Mouse (Mus musculus): ENCODE results near the gene Gas7. TPM values are rescaled to one million over a fixed set of nuclear protein-coding genes. Genes with fewer than 3 reads are reported as not detected.

Gas7 gene
- polyA plus RNA-seq, 1 experiment = 2.1 TPM

DNA sequence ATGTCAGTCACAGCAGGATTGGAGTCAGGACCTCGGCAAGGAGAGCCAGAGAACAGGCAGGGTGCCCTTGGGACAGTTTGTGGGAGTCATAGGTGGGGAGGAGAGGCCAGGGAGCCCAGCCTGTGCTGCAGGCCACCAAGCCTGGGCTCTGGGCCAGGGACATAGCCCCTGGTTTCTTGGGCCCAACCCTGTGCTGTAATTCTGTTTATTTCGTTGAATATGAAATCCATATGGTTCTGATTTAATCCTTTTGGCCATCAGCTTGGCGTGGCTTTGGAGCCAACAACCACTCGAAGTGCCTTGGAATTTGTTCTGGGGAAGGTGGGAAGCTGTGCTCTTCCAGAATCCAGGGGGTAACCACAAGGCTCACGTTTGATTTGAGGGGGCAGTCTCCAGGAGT lies 113.6 kb downstream of the Gas7 start:
- peaks cover 6% of the 10 kb centered on the region; the same call in 1 of the 2 replicates for H3K4me1 ChIP-seq (ENCODE audit: control insufficient read depth, insufficient read depth, insufficient read length, low read length)
- H3K4me3 ChIP-seq (ENCODE audit: low read depth, low read length) = no peak overlapping the region
- H3K27ac ChIP-seq (ENCODE audit: insufficient read depth, low read depth, low read length) = no peak overlapping the region
- TF ChIP-seq POLR2A (IDR thresholded peaks at IDR 0.05; ENCODE audit: low read depth, low read length) = no peak
- TF ChIP-seq CTCF (IDR thresholded peaks at IDR 0.05; ENCODE audit: extremely low read depth, insufficient read length, insufficient replicate concordance, low read depth, low read length) = no peak
- WGBS = 74% methylated on average over 5 of the region's 5 CpGs
- no peaks in the 10 kb centered on the region for H3K36me3 ChIP-seq (ENCODE audit: control insufficient read depth, insufficient read depth, low read length)
- H3K27me3 ChIP-seq (ENCODE audit: control insufficient read depth, insufficient read depth, low read length) = no peaks in the 10 kb centered on the region

- Histone ChIP-seq H3K4me3 (ENCODE audit: low read depth, low read length) (no peak overlapping the region), H3K36me3 (ENCODE audit: control insufficient read depth, insufficient read depth, low read length) (no peaks in the 10 kb centered on the region), H3K27ac (ENCODE audit: insufficient read depth, low read depth, low read length) (no peak overlapping the region), H3K27me3 (ENCODE audit: control insufficient read depth, insufficient read depth, low read length) (no peaks in the 10 kb centered on the region), H3K4me1 (ENCODE audit: control insufficient read depth, insufficient read depth, insufficient read length, low read length) (peaks cover 3% of the 10 kb centered on the region; the same call in 1 of the 2 replicates)
- 56% methylated on average over 8 of the region's 8 CpGs for WGBS
- TF ChIP-seq CTCF (IDR thresholded peaks at IDR 0.05; ENCODE audit: extremely low read depth, insufficient read length, insufficient replicate concordance, low read depth, low read length) (no peak), POLR2A (IDR thresholded peaks at IDR 0.05; ENCODE audit: low read depth, low read length) (no peak)
Measured at GRCm38 (mm10) chr11:67570947-67571346, 115.7 kb downstream of the Gas7 start.

DNA sequence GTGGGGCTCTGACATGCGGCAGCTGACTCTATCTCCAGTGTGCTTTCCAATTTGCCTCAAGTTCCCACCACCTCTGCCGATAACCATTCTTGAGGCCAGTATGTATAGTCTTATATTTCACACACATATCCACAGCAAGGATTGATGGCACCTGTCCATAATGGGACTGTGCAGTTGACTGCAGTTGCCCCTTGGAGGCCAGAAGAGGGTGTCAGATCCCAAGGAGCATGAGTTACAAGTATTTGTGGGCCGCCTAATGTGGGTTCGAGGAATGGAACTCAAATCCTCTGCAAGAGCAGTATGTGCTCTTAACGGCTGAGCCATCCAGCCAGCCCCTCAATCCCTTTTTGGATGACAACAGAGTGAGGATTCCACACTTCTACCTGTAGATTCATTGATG lies 119.1 kb downstream of the Gas7 start:
- WGBS = 87% methylated on average over 5 of the region's 5 CpGs

DNA sequence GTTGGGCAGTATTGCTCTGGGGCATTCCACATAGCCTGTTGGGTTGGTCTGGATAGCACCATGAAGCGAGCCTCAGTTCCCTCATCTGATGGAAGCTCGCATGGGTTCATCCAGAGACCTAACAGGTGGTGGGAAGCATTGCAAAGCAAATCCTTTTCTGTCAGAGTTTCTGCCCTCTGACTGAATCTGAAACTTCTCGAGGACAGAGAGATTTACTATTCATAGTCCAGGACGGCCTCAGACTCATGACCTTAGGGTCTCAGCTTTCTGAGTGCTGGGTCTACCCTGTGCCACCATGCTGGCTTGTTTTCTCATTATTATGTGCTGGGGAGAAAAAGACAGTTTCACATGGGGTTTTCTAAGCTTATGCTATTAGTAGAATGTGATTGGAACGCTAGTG lies 122.2 kb downstream of the Gas7 start:
- 75% methylated on average over 5 of the region's 5 CpGs for WGBS
- no peaks in the 10 kb centered on the region for H3K27me3 ChIP-seq (ENCODE audit: control insufficient read depth, insufficient read depth, low read length)
- H3K4me1 ChIP-seq (ENCODE audit: control insufficient read depth, insufficient read depth, insufficient read length, low read length) = peaks cover 2% of the 10 kb centered on the region; the same call in 1 of the 2 replicates
- H3K36me3 ChIP-seq (ENCODE audit: control insufficient read depth, insufficient read depth, low read length) = no peaks in the 10 kb centered on the region
- TF ChIP-seq CTCF (IDR thresholded peaks at IDR 0.05; ENCODE audit: extremely low read depth, insufficient read length, insufficient replicate concordance, low read depth, low read length) (no peak), POLR2A (IDR thresholded peaks at IDR 0.05; ENCODE audit: low read depth, low read length) (no peak)
- H3K27ac ChIP-seq (ENCODE audit: insufficient read depth, low read depth, low read length) = no peak overlapping the region
- H3K4me3 ChIP-seq (ENCODE audit: low read depth, low read length) = no peak overlapping the region

More for the DNA sequence above, 119.1 kb downstream of the Gas7 start:
- H3K4me3 ChIP-seq (ENCODE audit: low read depth, low read length) = no peak overlapping the region
- no peaks in the 10 kb centered on the region for H3K27me3 ChIP-seq (ENCODE audit: control insufficient read depth, insufficient read depth, low read length)
- H3K36me3 ChIP-seq (ENCODE audit: control insufficient read depth, insufficient read depth, low read length) = no peaks in the 10 kb centered on the region
- peaks cover 3% of the 10 kb centered on the region; the same call in 1 of the 2 replicates for H3K4me1 ChIP-seq (ENCODE audit: control insufficient read depth, insufficient read depth, insufficient read length, low read length)
- no peak for TF ChIP-seq CTCF (IDR thresholded peaks at IDR 0.05; ENCODE audit: extremely low read depth, insufficient read length, insufficient replicate concordance, low read depth, low read length)
- TF ChIP-seq POLR2A (IDR thresholded peaks at IDR 0.05; ENCODE audit: low read depth, low read length) = no peak
- no peak overlapping the region for H3K27ac ChIP-seq (ENCODE audit: insufficient read depth, low read depth, low read length)

DNA sequence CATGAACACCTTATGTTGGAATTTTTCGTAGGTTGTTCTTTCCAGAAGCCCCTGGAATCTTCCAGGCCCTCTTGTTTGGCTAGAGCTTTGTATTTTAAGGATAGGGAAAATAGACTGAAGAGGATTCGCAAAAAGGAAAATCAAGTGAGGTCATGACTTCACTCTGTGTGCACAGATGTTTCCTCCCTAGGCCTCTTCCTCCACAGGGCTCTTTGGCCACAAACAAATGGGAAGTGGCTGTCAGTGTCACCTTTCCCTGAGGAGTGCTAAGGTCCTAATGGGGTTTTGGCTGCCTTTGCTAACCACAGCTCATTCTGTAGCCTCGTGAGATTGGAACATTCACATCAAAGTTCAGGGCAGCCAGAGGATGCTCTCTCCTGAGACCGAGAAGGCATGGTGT lies 122.8 kb downstream of the Gas7 start:
- Histone ChIP-seq H3K4me3 (ENCODE audit: low read depth, low read length) (no peak overlapping the region), H3K4me1 (ENCODE audit: control insufficient read depth, insufficient read depth, insufficient read length, low read length) (peaks cover 2% of the 10 kb centered on the region; the same call in 1 of the 2 replicates), H3K36me3 (ENCODE audit: control insufficient read depth, insufficient read depth, low read length) (no peaks in the 10 kb centered on the region), H3K27me3 (ENCODE audit: control insufficient read depth, insufficient read depth, low read length) (no peaks in the 10 kb centered on the region), H3K27ac (ENCODE audit: insufficient read depth, low read depth, low read length) (peak overlapping the region; percentile 18; the same call in 1 of the 2 replicates)
- WGBS = 69% methylated on average over 4 of the region's 4 CpGs
- no peak for TF ChIP-seq CTCF (IDR thresholded peaks at IDR 0.05; ENCODE audit: extremely low read depth, insufficient read length, insufficient replicate concordance, low read depth, low read length)
- TF ChIP-seq POLR2A (IDR thresholded peaks at IDR 0.05; ENCODE audit: low read depth, low read length) = no peak

GRCm38 (mm10) chr11:67579136-67579535 lies 123.9 kb downstream of the Gas7 start:
- Histone ChIP-seq H3K4me3 (ENCODE audit: low read depth, low read length) (no peak overlapping the region), H3K27ac (ENCODE audit: insufficient read depth, low read depth, low read length) (peak overlapping the region; percentile 34; the same call in 1 of the 2 replicates), H3K4me1 (ENCODE audit: control insufficient read depth, insufficient read depth, insufficient read length, low read length) (peaks cover 2% of the 10 kb centered on the region; the same call in 1 of the 2 replicates), H3K27me3 (ENCODE audit: control insufficient read depth, insufficient read depth, low read length) (no peaks in the 10 kb centered on the region), H3K36me3 (ENCODE audit: control insufficient read depth, insufficient read depth, low read length) (no peaks in the 10 kb centered on the region)
- 71% methylated on average over 9 of the region's 9 CpGs for WGBS
- TF ChIP-seq POLR2A (IDR thresholded peaks at IDR 0.05; ENCODE audit: low read depth, low read length) = no peak
- TF ChIP-seq CTCF (IDR thresholded peaks at IDR 0.05; ENCODE audit: extremely low read depth, insufficient read length, insufficient replicate concordance, low read depth, low read length) = no peak

DNA sequence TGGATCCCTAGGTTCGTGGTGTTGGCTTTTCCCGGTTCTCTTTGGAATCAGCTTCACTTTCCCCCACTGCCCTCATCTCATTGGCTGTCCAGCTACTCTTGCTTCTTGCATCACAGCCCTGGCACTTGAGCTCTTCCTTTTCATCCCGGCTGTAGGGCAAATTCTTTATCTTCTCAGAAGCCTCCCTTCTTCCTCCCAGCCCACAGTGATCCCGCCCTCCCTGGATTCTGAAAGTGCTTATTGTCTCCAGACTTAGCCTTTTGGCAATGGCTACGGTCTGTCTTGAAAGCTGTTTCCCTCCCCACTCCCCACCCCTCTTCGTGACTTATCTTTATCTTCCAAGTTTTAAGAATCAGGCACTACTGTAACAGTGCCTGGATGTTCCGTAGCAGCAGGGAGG lies 126.3 kb downstream of the Gas7 start:
- Histone ChIP-seq H3K4me3 (ENCODE audit: low read depth, low read length) (no peak overlapping the region), H3K36me3 (ENCODE audit: control insufficient read depth, insufficient read depth, low read length) (no peaks in the 10 kb centered on the region), H3K27ac (ENCODE audit: insufficient read depth, low read depth, low read length) (no peak overlapping the region), H3K4me1 (ENCODE audit: control insufficient read depth, insufficient read depth, insufficient read length, low read length) (peaks cover 2% of the 10 kb centered on the region; the same call in 1 of the 2 replicates), H3K27me3 (ENCODE audit: control insufficient read depth, insufficient read depth, low read length) (no peaks in the 10 kb centered on the region)
- 41% methylated on average over 7 of the region's 7 CpGs for WGBS
- TF ChIP-seq POLR2A (IDR thresholded peaks at IDR 0.05; ENCODE audit: low read depth, low read length) = no peak
- TF ChIP-seq CTCF (IDR thresholded peaks at IDR 0.05; ENCODE audit: extremely low read depth, insufficient read length, insufficient replicate concordance, low read depth, low read length) = no peak
